Mouse (Mus musculus): ENCODE measurements at regions not wholly inside any gene's neighbourhood (a gene's known extent, or its start where the extent isn't known, plus 50 kb on each side); places are given as distances from the start of the nearest gene placed in this dataset.

DNA sequence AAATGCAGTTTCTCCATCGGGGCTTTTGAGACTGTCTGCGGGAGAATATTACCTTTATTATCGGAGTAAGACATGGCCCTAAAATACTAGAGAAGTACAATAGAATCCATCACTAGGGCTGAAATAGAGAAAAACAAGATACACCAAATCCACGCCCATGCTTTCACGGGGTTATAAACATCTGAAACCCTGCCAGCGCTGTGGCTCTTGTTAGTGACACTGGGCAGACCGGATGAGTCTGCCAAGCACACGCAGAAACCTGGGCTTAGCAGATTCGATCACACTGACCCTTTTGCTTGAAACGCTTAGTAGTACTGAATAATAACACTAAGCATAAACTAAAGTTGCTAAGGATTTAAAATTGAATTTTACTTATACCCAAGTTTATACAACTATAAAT is 477.6 kb downstream of the Psat1 start:
- no peak for TF ChIP-seq CTCF (IDR thresholded peaks at IDR 0.05; ENCODE audit: low read depth, low read length)
- no peak for TF ChIP-seq POLR2A (IDR thresholded peaks at IDR 0.05; ENCODE audit: borderline replicate concordance, low read depth, low read length)
